Mouse (Mus musculus) small intestine, adult 2 months (tissue): ENCODE measurements around the gene Cdh5. TPM values are rescaled to one million over a fixed set of nuclear protein-coding genes. Genes with fewer than 3 reads are reported as not detected.

Experiments
- H3K27ac ChIP-seq: fragments of 200-500 bp; 2 replicates; pipeline ENCODE4 v1.5.1; 2012; ENCODE audit warnings: low read depth, low read length, control low read depth, inconsistent platforms; ENCODE audit not compliant: insufficient read depth
- H3K27me3 ChIP-seq: fragments of 200-500 bp; 2 replicates; pipeline ENCODE4 v1.6.1; 2012; ENCODE audit warnings: mild to moderate bottlenecking, moderate library complexity, low read length, inconsistent platforms; ENCODE audit not compliant: control insufficient read depth, insufficient read depth
- H3K36me3 ChIP-seq: fragments of 200-500 bp; 2 replicates; pipeline ENCODE4 v1.6.1; 2012; ENCODE audit warnings: mild to moderate bottlenecking, low read length, control low read depth, inconsistent platforms; ENCODE audit not compliant: control insufficient read depth, insufficient read depth
- H3K4me1 ChIP-seq: fragments of 200-500 bp; 2 replicates; pipeline ENCODE4 v1.6.1; 2012; ENCODE audit warnings: low read length, inconsistent platforms, mixed read lengths; ENCODE audit not compliant: control insufficient read depth, insufficient read depth, insufficient read length
- H3K4me3 ChIP-seq: fragments of 200-500 bp; 2 replicates; pipeline ENCODE4 v1.5.1; 2012; ENCODE audit warnings: low read depth, mild to moderate bottlenecking, control low read depth, inconsistent platforms, low read length, moderate library complexity
- CTCF ChIP-seq: fragments of 200-500 bp; IDR thresholded peaks from 2 replicates; pipeline ENCODE4 v1.5.1; 2012; ENCODE audit warnings: low read depth, mild to moderate bottlenecking, control low read depth, inconsistent platforms, low read length, moderate library complexity, mixed read lengths; ENCODE audit not compliant: insufficient replicate concordance, insufficient read length; ENCODE audit errors: extremely low read depth
- POLR2A ChIP-seq: fragments of 200-500 bp; IDR thresholded peaks from 2 replicates; pipeline ENCODE4 v1.6.1; 2012; ENCODE audit warnings: low read depth, mild to moderate bottlenecking, control low read depth, inconsistent platforms, low read length, moderate library complexity
- WGBS: fragments of 180-500 bp; shearing (Covaris S2); methylation state at CpG from one replicate; pipeline ENCODE4 v1.1.7; 2018; 5-methylcytosine and 5-hydroxymethylcytosine counted together
- polyA plus RNA-seq: library from polyadenylated mRNA; depleted of rRNA; stranded (reverse); fragments of >200 nt; gene quantifications from 2 replicates; pipeline ENCODE4 v1.2.3, GENCODE M21; 2012

The Cdh5 gene
- polyA plus RNA-seq, 1 experiment: 13.2 TPM

DNA sequence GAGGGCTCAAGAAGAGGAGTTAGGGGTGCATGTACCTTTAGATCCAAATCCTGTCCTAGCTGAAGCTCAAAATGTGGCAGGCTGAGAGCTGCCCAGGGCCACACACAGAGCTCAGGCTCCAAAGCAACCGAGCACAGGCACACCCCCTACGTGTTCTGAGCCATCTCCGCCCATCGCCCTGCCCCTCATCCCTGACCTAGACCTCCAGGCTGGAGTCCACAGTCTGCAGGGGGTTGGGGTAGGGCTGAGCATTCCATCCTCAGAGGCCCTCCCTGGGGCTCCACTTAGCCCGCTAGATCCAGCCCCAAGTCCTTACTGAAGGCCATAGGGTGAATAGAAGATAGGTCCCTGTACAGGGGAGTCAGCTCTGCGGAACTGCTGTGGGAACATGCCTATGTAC lies 4.3 kb downstream of the Cdh5 start:
- H3K27ac ChIP-seq: no peak overlapping the region

DNA sequence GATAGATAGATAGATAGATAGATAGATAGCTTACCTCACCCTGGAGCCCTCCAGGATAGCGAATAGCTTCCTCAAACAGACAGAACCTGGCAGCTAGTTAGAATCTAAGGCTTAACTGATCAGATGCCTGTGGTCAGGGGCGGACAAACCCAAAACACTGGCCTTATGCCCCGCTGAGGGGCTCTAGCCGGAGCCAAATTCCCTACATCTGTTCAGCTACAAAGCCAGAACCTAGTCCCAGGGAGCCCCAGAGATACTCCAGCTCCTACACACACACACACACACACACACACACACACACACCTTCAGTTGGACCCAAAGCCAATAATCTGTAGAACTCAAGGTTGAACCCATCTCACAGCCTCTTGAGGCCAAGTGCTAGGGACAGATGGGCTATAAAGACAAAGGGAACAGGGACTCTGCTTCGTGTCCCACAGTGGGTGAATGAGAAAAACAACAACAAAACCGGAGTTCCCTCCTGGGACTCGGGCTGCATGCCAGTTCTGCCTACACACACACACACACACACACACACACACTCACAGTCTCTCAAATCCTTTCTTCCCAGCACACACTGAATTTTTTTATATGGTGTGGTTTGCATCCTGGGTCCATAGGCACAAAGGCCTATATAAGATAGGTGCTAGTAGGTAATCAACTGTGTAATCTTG lies 5.0 kb downstream of the Cdh5 start:
- Histone ChIP-seq H3K4me1 (no peaks in the 10 kb centered on the region), H3K27me3 (no peaks in the 10 kb centered on the region), H3K4me3 (no peak overlapping the region), H3K36me3 (no peaks in the 10 kb centered on the region), H3K27ac (no peak overlapping the region)
- TF ChIP-seq POLR2A (no peak), CTCF (no peak)
- WGBS: 71% methylated on average over 7 of the region's 7 CpGs

More for the DNA sequence above, 4.3 kb downstream of the Cdh5 start:
- no peaks in the 10 kb centered on the region for H3K4me1 ChIP-seq
- H3K4me3 ChIP-seq: no peak overlapping the region
- H3K36me3 ChIP-seq: no peaks in the 10 kb centered on the region
- 45% methylated on average over 6 of the region's 6 CpGs for WGBS
- no peak for TF ChIP-seq POLR2A
- TF ChIP-seq CTCF: no peak
- no peaks in the 10 kb centered on the region for H3K27me3 ChIP-seq

DNA sequence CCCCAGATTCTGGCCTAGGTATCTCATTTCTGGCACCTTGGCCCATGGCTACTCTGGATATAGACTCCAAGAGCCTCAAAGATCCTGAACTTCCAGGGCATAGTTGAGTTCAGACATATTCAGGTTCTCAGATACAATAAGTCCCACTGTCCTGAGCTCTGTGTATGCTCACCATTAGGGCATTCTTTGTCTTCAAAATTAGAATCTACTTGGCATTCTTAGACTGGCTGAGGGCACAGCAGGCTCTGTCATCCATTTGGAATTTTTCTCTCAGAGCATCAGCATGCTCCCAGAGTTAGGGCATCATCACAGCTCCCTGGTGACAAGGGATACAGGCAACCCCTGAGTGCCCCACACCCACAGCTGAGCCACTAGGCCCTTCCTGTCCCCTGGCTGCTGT lies 5.7 kb downstream of the Cdh5 start:
- Histone ChIP-seq H3K4me1 (no peaks in the 10 kb centered on the region), H3K36me3 (no peaks in the 10 kb centered on the region), H3K27me3 (no peaks in the 10 kb centered on the region), H3K4me3 (no peak overlapping the region), H3K27ac (no peak overlapping the region)
- TF ChIP-seq CTCF (no peak), POLR2A (no peak)

DNA sequence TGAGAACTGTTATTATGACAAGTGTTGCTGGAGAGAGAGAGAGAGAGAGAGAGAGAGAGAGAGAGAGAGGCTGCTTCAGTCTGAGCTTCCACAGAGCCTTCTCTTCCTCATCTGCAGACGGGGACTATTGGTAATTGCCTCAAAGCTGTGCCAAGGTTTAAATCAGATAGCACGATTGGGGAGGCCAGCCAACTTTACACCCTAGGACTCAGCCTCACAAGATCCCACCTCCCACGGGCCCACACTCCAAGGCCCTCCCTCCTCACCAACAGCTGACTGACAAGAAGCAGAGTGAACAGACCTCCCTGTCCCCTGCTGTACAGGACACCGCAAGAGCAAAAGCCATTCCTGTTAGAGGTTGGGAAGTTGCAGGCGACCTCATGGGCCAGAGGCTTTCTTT lies 6.6 kb downstream of the Cdh5 start:
- Histone ChIP-seq H3K27me3 (no peaks in the 10 kb centered on the region), H3K36me3 (no peaks in the 10 kb centered on the region), H3K4me1 (no peaks in the 10 kb centered on the region), H3K27ac (no peak overlapping the region), H3K4me3 (no peak overlapping the region)
- 35% methylated on average over 5 of the region's 5 CpGs for WGBS
- TF ChIP-seq POLR2A (no peak), CTCF (no peak)

DNA sequence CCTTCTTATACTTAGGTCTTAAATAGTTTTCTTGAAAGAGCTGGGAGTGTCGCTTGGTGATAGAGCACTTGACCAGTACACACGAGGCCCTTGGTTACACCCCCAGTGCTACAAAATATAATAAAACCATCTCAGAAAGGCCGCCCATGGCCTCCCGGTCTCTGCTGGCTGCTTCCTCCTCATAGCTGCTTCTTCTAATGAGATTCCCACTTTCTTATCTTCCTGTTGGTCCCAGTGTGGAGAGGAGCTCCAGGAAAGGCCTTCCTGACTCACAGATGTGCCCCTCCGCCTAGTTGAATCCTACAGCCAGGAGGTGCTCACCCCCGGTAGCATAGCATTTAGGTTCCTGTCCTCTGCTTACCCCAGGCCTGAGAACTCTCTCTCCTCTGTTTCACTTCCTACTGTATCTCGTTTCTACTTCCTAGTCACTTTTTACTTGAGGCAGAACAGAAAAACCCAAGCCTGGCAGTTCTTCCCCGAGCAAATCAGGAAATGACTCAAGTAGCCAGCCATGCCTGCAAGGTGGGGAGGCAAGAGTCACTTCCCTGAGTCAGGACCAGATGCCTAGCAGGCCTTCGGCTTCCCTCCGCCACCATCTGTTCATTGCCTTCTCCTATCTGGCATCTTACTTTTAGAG lies 9.2 kb downstream of the Cdh5 start:
- Histone ChIP-seq H3K4me3 (no peak overlapping the region), H3K27me3 (no peaks in the 10 kb centered on the region), H3K4me1 (no peaks in the 10 kb centered on the region), H3K27ac (peak overlapping the region; percentile 60), H3K36me3 (no peaks in the 10 kb centered on the region)
- WGBS: 71% methylated on average over 10 of the region's 10 CpGs
- no peak for TF ChIP-seq CTCF
- no peak for TF ChIP-seq POLR2A

DNA sequence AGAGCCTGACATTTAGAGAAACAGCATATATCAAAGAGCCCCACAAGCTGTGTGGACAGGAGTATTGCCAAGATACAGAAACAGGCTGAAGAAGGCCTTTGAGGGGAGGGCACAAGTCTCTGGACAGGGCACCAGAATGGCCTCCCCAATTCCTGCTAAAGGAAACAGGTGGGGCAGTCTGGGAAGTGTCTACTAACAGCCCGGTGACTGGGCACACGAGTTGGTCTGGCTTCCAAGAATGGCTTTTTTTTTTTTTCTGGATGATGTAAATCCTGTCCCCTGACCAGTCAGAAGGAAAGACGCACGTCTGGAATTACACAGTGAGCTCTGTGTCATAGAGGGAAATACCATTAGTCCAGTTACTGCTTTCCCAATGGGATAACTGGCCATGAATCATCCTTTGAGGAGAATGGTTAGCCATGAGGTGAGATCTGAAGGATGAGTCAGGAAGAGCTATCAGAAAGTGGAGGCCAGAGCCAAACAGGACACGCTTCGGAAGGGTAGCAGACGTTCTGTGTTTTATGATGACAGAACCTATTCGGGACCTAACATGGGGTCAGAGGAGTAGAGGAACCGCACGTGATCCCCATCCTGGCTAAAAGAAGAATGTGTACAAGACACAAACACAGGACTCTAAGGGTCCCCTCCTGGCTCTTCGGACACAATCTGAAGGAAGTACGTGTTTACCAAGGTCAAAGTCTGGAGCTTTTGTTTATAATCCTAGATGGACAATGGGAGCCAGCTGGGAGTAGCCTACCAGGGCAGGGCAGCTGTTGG lies 20.4 kb downstream of the Cdh5 start:
- no peaks in the 10 kb centered on the region for H3K4me1 ChIP-seq
- H3K4me3 ChIP-seq: no peak overlapping the region
- no peak overlapping the region for H3K27ac ChIP-seq
- no peaks in the 10 kb centered on the region for H3K27me3 ChIP-seq
- 68% methylated on average over 12 of the region's 12 CpGs for WGBS
- H3K36me3 ChIP-seq: no peaks in the 10 kb centered on the region
- no peak for TF ChIP-seq CTCF
- TF ChIP-seq POLR2A: no peak

DNA sequence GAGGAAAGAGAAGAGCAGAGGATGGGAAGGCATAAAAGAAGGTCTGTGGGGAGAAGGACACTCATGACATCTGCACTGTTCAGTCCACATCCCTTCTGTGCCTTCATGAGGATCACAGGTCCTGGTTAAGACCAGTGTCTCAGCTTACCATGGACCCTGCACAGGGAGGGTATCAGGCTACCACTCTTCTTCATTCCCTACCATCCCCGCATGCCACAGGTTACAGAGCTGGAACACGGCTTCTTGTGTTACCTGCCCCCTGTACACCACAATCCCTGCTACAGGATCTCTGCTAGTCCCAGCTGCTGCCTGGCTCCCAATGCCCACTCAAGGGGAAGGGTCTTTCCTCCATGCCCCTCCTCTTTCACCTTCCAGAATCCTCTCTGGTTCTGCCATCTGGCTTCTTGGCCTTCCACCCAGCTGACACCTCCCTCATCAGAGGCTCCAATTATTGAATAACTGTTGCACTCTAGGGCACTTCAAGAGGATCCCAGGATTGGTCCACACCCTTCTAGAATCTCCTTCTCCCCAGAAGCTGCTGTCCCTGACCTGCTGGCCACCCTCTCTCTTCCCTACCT lies 21.7 kb downstream of the Cdh5 start:
- H3K36me3 ChIP-seq: no peaks in the 10 kb centered on the region
- TF ChIP-seq CTCF: no peak
- no peak for TF ChIP-seq POLR2A
- no peaks in the 10 kb centered on the region for H3K4me1 ChIP-seq
- no peak overlapping the region for H3K4me3 ChIP-seq
- WGBS: 89% methylated on average over 2 of the region's 2 CpGs
- H3K27me3 ChIP-seq: no peaks in the 10 kb centered on the region
- no peak overlapping the region for H3K27ac ChIP-seq
